Mouse (Mus musculus) testis, adult 2 months (tissue): ENCODE data around the gene Traf5.

Experiments used
- CTCF ChIP-seq: fragments of 200-500 bp; IDR thresholded peaks from 2 replicates; pipeline ENCODE4 v1.5.1; 2012; ENCODE audit warnings: low read depth, mild to moderate bottlenecking, inconsistent platforms, low read length, moderate library complexity; ENCODE audit not compliant: control insufficient read depth, insufficient read depth, insufficient replicate concordance
- POLR2A ChIP-seq: fragments of 200-500 bp; IDR thresholded peaks from 2 replicates; pipeline ENCODE4 v1.6.1; 2012; ENCODE audit warnings: low read depth, mild to moderate bottlenecking, inconsistent platforms, low read length, moderate library complexity; ENCODE audit not compliant: control insufficient read depth

GRCm38 (mm10) chr1:192109169-192109568 is 16.8 kb upstream of the Traf5 start:
- TF ChIP-seq CTCF, result no peak
- no peak for TF ChIP-seq POLR2A
